Mouse (Mus musculus) c-Kit-positive CD71-negative TER-119-negative erythroid progenitor cells, embryonic 14.5 days (primary cell): ENCODE measurements around the gene Nedd4.
"Not testable (repeated sequence)": the region's sequence is repeated elsewhere in the genome, so short reads cannot be mapped to it uniquely, and the experiment has no call there.

Experiments
- DNase-seq: peaks from one replicate; pipeline ENCODE4 v3.0.0-alpha.2; 2013; ENCODE audit warnings: low read depth

Gene Nedd4

GRCm38 (mm10) chr9:72661895-72662661 is at the start of gene Nedd4:
TSS of gene Nedd4 (plus strand) at chr9:72662346.
- peak; percentile 76 for DNase-seq

DNA sequence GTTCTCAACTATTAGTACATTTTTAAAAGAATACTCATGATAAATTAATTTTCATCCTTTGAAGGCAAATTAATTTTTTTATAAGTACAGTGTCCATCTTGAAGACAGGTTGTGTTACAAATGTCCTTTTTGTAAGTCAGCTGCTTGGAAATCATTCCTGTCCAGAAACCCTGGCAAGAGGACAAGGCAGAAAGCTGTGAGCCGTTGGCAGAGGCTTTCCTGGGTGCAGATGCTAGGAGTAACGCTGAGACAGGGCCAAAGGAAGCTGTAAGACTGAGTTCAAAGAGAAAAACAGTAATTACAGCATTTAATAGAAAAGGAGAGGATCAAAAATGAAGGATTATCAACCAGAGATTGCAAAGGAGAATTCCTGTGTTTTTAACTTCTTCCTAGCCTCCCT is 48.3 kb upstream of the Nedd4 start:
- no peak for DNase-seq

DNA sequence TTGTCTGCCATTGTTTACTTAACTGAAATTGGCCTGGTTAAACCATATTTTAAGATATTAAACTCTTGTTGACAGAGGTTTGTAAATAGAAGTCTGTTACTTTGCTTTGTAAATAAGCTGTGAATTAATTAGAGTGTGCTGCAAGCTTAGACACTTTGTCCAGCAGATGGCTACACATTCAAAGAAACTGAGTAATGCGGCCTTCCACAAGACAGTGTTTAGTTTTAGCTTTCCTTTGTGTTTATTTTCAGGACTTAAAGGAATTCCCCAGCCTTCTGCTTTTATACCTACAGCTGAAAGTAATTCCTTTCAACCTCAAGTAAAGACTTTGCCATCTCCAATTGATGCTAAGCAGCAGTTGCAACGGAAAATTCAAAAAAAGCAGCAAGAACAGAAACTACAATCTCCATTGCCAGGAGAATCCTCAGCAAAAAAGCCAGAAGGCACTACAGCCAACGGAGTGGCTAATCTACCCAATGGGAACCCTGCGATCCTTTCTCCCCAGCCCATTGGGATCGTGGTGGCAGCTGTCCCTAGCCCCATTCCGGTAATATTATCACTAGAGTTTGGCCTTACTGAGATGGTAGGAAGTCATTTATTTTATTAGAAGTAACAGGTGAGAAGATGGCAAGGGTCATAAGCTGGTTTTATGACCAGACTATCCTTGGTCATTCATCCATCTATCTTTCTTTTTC is 47.2 kb upstream of the Nedd4 start:
- no peak for DNase-seq

- DNase-seq, result no peak
Measured at GRCm38 (mm10) chr9:72618037-72618436, 44.1 kb upstream of the Nedd4 start.

GRCm38 (mm10) chr9:72623605-72624004 is 38.5 kb upstream of the Nedd4 start:
- no peak for DNase-seq

GRCm38 (mm10) chr9:72627598-72627997 is 34.5 kb upstream of the Nedd4 start:
- no peak for DNase-seq

- no peak for DNase-seq
Measured at GRCm38 (mm10) chr9:72628591-72628990, 33.6 kb upstream of the Nedd4 start.

GRCm38 (mm10) chr9:72632198-72632597 is 29.9 kb upstream of the Nedd4 start:
- no peak for DNase-seq

DNA sequence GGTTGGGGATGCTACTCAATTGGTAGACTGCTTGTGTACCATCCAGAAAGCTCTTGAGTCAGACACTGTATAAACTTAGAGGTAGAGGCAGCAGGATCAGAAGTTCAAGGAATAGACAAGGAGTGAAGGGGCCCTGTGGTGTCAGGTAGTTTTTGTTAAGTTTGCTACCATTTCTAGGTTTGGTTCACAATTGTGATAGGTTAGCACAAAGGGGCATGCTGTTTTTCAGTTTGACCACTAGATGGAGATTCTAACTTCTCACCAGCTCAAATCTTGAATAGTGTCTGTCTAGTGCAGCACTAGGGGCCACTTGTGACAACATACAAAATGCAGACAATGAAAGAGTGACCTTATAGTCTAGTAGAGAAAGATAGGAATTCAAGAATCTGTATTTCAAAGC is 27.0 kb upstream of the Nedd4 start:
- DNase-seq, result no peak

DNA sequence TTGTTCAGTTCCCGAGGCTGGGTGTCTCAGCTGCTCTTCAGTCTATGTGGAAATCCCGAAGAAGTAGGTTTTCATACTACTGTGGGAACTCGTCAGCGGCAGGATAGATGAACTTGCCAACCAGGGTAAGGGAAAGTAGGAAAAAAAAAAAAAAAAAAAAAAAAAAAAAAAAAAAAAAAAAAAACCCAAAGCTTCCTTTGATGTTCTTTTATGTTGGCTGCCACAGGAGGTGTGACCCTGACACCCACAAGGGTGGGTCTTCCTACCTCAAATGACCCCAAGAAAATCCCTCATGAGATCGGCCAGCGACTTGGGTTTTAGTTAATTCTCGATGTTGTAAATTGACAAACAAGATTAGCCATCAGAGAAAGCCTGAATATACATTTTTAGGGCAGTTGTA is 25.6 kb upstream of the Nedd4 start:
- no peak for DNase-seq

DNA sequence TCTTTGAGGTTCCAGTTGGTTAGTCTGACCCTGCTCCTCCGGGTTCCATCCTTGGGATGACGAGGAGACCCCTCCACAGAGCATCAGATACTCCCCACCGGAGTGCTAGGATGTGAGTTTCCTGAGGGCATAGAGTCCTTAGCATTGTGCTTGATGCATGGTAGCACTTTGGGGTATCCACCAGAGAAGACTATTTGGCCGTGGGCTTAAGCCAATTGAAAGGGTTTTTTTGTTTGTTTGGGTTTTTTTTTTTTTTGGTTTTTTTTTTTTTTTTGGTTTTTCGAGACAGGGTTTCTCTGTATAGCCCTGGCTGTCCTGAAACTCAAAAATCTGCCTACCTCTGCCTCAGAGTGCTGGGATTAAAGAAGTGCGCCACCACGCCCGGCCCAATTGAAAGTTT is 24.9 kb upstream of the Nedd4 start:
- no peak for DNase-seq

DNA sequence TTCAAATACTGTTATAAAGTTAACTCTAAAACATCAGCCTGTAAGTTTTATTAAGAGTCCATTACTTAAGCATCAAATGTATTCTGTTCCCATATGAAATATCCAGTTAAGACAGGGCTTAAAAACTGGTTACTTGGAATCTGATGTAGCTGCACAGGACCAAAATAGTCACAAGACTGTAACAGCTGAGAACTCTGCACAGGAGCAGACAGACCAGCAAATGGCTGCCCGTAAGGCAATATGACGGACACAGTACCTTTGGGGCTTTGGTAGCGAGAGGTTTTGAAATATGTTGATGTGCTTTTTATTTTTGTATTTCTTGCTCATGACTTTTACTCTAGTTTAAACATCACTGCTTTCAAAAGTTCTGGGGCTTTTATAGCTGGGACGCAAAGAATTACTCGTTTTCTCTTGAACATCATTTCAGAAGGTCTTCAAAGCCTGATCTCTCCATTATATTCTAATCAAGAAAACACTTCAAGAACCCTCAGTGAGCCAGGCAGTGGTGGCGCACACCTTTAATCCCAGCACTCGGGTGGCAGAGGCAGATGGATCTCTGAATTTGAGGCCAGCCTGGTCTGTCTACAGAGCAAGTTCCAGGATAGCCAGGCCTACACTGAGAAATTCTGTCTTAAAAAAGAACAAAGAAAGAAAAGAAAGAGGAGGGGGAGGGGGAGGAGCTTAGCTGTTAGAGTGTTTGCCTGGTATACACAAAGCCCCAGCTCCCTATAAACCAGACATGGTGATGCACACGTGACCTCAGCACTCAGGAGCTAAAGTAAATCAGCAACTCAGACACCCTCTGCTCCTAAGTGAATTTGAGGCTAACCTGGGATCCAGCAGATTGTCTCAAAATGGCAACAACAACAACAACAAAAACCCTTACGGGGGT is 22.9 kb upstream of the Nedd4 start:
- DNase-seq, result no peak

DNA sequence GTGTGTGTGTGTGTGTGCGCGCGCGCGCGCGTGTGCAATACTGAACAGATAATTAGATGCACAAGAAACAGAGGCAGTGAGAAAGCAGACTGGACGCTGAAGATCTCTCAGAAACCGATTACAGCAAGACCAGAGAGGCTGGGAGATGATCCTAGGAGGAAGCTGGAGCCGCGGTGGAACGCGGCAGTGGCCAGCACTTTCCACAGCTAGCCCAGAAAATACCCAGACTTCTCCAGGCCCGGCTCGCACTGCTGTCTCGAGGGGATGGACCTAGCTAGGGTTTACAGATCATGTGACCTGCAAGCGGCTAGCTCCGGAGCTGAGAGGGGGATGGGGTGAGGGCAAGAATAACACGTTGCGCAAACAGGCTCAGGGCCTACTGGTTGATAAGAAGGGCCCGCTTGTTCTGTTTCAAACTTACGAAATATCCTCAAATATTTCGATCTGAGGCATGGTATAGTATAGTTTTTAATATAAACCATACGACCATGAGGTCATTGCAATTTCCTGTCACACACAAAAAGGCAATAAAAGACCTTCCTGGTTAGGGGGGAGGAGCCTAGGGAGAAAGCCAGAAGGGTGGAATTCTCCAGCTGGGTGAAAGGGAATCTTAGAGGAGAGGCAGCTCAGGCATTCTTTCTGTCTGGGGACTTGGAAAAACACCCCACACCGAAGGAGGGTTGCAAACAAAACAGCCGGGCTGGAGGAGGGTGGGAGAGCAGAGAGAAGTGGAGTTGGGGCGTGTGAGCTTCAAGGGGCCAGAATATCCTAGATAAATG is 22.1 kb upstream of the Nedd4 start:
- DNase-seq, result no peak

GRCm38 (mm10) chr9:72640642-72641041 is 21.5 kb upstream of the Nedd4 start:
- DNase-seq, result no peak

- no peak for DNase-seq
Measured at GRCm38 (mm10) chr9:72641093-72641680, 21.0 kb upstream of the Nedd4 start.

GRCm38 (mm10) chr9:72642756-72643447 is 19.2 kb upstream of the Nedd4 start:
- not testable (repeated sequence) for DNase-seq

DNA sequence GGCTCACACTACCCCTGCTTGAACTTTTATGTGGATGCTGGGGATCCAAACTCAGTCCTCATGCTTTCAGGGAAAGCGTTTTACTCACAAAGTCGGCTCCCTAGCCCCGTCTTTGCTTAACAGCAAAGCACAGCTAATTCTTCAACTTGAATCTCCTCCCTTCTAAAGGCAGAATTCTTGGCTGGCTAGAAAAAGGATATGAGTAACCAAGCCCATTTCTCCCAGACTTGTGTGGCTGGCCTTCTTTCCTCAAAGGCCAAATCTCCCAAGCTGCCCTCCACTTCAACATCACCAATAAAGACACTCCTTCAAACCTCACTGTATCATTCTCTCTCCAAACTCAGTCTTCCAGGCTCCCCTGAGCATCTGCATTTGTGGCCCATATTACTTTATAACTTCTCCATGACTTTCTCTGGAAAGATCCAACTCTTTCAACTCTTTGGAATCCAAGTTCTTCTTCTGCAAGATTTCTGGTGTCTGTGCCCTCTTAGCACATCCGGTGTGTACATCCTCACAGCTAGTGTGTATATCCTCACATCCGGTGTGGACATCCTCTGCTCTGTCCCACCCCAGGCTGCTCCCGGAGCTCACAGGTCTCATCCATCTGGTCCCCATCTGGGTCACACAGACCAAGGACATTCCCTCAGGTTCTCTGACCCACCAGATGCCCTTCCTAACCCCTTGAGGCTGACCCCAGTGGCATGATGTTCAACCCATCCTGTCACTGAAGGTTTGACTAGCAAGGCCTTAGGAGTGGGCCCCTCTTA is 18.3 kb upstream of the Nedd4 start:
- no peak for DNase-seq

DNA sequence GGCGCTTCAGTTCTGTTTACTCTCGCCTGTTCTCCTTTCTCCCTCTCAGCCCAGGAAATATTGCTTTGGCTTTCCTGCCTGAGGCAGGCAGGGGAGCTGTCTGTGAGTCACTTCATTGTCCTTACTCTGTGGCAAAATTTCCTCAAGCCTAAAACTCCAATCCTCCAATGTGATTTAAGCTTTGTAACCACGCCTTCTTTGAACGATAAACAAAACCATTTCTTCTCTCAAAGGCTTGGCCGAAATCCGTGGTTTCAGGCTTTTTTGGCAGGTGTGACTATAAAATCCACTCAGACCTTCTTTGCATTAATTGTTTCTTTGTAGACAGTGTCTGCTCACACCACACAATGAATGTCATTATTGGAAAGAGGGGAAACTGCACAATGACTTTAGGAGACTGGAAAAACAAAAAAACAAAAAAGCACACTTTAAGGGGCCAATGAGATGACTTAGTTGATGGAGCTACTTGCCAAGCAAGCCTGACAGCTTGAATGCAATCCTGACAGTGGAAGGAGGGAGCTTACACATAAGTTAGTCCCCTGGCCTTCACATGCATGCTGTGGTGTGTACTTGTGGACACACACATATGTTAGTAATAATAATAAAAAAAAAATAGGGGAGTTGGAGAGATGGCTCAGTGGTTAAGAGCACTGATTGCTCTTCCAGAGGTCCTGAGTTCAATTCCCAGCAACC is 17.6 kb upstream of the Nedd4 start:
- no peak for DNase-seq

DNA sequence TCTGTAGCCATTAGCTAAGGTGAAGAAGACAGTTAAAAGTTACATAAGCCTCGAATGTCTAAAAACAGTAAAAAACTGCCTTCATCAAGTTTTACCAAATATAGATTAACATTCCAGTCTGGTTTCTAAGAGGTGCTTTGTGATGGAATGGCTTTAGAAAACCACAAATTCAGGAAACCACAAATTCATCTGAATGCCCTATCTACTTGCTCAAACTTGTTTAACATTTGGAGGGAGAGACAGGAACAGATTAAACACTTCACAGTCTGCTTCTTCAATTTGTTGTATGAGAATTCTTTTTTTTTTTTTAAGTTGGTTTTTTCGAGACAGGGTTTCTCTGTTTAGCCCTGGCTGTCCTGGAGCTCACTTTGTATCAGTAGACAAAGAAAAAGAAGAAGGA is 12.4 kb upstream of the Nedd4 start:
- DNase-seq, result no peak
